19 mouse cellular contexts compared by ENCODE assay signal in the genomic region with DNA sequence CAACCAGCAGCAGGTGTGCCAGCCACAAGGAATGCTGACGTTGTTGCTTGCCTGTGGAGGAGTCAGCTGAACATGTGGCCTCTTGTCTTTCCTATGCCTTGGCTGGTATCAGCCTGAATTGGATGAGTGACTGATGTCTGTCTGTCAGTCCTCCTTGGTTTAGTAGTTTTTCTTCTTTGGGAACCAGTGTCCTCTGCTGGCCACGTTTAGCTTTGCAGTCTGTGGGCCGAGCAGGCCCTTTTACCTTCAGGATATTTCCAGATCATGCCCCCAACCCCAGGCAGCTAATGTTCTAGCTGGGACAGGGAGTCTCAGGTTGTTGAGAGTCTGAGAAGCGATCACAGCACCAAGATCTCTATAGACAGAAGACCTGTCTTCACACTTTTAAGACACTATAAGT. TPM values are rescaled to one million over a fixed set of nuclear protein-coding genes. Genes with fewer than 3 reads are reported as not detected.
A peak's percentile ranks its signal among the peaks of the same experiment; 100 is the strongest.
DNase-seq lines count a peak whose midpoint lies in the region; ATAC-seq and TF ChIP-seq lines count a peak whose summit lies in the region.
"Had no signal": no experiment of that assay in that cellular context is flagged by ENCODE, and none has a peak within 500 bp of the region (broad histone marks: within the 10 kb centered on the region; RNA-seq: fewer than 3 reads in every experiment).

No protein-coding gene starts in this region.

- no peaks in the 10 kb centered on the region for H3K9me3 ChIP-seq in kidney, postnatal 0 days (replicated peaks; ENCODE audit: low read length)
- H3K9me3 ChIP-seq in kidney, embryonic 16.5 days (ENCODE audit: low read length), result no peaks in the 10 kb centered on the region
- H3K9me3 ChIP-seq in ES-E14 (ENCODE audit: control insufficient read depth, insufficient read depth, low read depth, low read length), result no peaks in the 10 kb centered on the region
- H3K9me3 ChIP-seq in kidney, embryonic 15.5 days (replicated peaks), result no peaks in the 10 kb centered on the region
- H3K9me3 ChIP-seq: forebrain, embryonic 15.5 days; heart, embryonic 10.5 days; megakaryocyte, embryonic 14.5 days had no signal

- no peak overlapping the region for H3K4me3 ChIP-seq in kidney, postnatal 0 days (replicated peaks; ENCODE audit: low read depth, low read length)
- no peak overlapping the region for H3K4me3 ChIP-seq in kidney, embryonic 16.5 days (ENCODE audit: low read length)
- H3K4me3 ChIP-seq in thymus, adult 2 months (ENCODE audit: control insufficient read depth, insufficient read depth, low read length), result no peak overlapping the region
- H3K4me3 ChIP-seq in ES-E14 (ENCODE audit: insufficient read depth in 1 of 2, low read depth in 1 of 2, low read length in 2 of 2, poor library complexity in 1 of 2, severe bottlenecking in 1 of 2), result no peak overlapping the region
- H3K4me3 ChIP-seq in kidney, embryonic 15.5 days (replicated peaks), result no peak overlapping the region
- H3K4me3 ChIP-seq: forebrain, embryonic 15.5 days; heart, embryonic 10.5 days; megakaryocyte, embryonic 14.5 days had no signal

- no peak for DNase-seq in kidney, postnatal 0 days (ENCODE audit: low spot score)
- DNase-seq in thymus, adult 2 months, result peak; percentile 13
- DNase-seq in thymus, postnatal 36 days, result no peak
- DNase-seq in ES-E14 (ENCODE audit: low read depth, low spot score), result no peak
- DNase-seq in splenic B cell, adult 2 months (ENCODE audit: low read depth, low spot score), result peak; percentile 3
- DNase-seq in layer of hippocampus, postnatal 14 days (ENCODE audit: low spot score in 2 of 2), result no peak
- DNase-seq: adrenal gland, postnatal 10 days; cerebellum, adult 9-11 months; heart, postnatal 36 days; kidney, postnatal 14 days; left cerebral cortex, postnatal 4 days; lung, adult 18-20 months; right cerebral cortex, postnatal 14 days had no signal

- H3K9ac ChIP-seq in kidney, postnatal 0 days (ENCODE audit: low read depth, low read length), result no peak overlapping the region
- no peak overlapping the region for H3K9ac ChIP-seq in kidney, embryonic 16.5 days (replicated peaks; ENCODE audit: low read length)
- no peak overlapping the region for H3K9ac ChIP-seq in ES-E14 (ENCODE audit: insufficient read depth, low read depth, low read length, poor library complexity, severe bottlenecking)
- no peak overlapping the region for H3K9ac ChIP-seq in kidney, embryonic 15.5 days
- H3K9ac ChIP-seq: forebrain, embryonic 15.5 days had no signal

- no peak for ATAC-seq in kidney, postnatal 0 days (replicated peaks; ENCODE audit: low FRiP score, low read depth)
- ATAC-seq in kidney, embryonic 16.5 days (ENCODE audit: low FRiP score, low TSS enrichment), result no peak
- ATAC-seq in kidney, embryonic 15.5 days (replicated peaks; ENCODE audit: low FRiP score), result no peak
- ATAC-seq: forebrain, embryonic 15.5 days; midbrain, embryonic 16.5 days had no signal

- no peak for TF ChIP-seq POLR2A in thymus, adult 2 months (IDR thresholded peaks at IDR 0.05; ENCODE audit: control insufficient read depth, extremely low read depth, insufficient read depth, low read length, poor library complexity)

- in situ Hi-C loops in ES-E14 (cut with MboI; ENCODE audit: low sequenced_read_pairs in 2 of 2, unreplicated experiment in 2 of 2), result loop anchor here in 1 of 2 experiments (25.0 kb wide), 1 partner anchor 379 kb away; no protein-coding TSS in a partner anchor

- H3K4me2 ChIP-seq in kidney, postnatal 0 days (ENCODE audit: low read length), result no peak overlapping the region
- no peak overlapping the region for H3K4me2 ChIP-seq in kidney, embryonic 16.5 days (replicated peaks; ENCODE audit: low read depth, low read length)
- no peak overlapping the region for H3K4me2 ChIP-seq in kidney, embryonic 15.5 days
- H3K4me2 ChIP-seq: forebrain, embryonic 15.5 days had no signal

- no peak overlapping the region for H3K27ac ChIP-seq in kidney, postnatal 0 days
- H3K27ac ChIP-seq in kidney, embryonic 16.5 days (ENCODE audit: low read length), result no peak overlapping the region
- no peak overlapping the region for H3K27ac ChIP-seq in thymus, adult 2 months (ENCODE audit: control insufficient read depth, insufficient read depth, low read length)
- H3K27ac ChIP-seq in ES-E14 (ENCODE audit: insufficient read depth, low read depth, low read length, poor library complexity, severe bottlenecking), result no peak overlapping the region
- no peak overlapping the region for H3K27ac ChIP-seq in kidney, embryonic 15.5 days
- H3K27ac ChIP-seq: forebrain, embryonic 15.5 days; heart, embryonic 10.5 days had no signal

- no peaks in the 10 kb centered on the region for H3K4me1 ChIP-seq in kidney, postnatal 0 days (replicated peaks; ENCODE audit: insufficient read depth, low read length)
- no peaks in the 10 kb centered on the region for H3K4me1 ChIP-seq in kidney, embryonic 16.5 days (ENCODE audit: insufficient read depth, low read length)
- no peaks in the 10 kb centered on the region for H3K4me1 ChIP-seq in thymus, adult 2 months (replicated peaks; ENCODE audit: control insufficient read depth, insufficient read depth, low read length)
- no peaks in the 10 kb centered on the region for H3K4me1 ChIP-seq in ES-E14 (ENCODE audit: control insufficient read depth in 2 of 2, insufficient read depth in 2 of 2, low read length in 2 of 2, poor library complexity in 1 of 2)
- H3K4me1 ChIP-seq in kidney, embryonic 15.5 days, result no peaks in the 10 kb centered on the region
- H3K4me1 ChIP-seq: forebrain, embryonic 15.5 days; heart, embryonic 10.5 days; megakaryocyte, embryonic 14.5 days had no signal

- WGBS in kidney, postnatal 0 days, result 41% methylated on average over 4 of the region's 4 CpGs
- 42% methylated on average over 4 of the region's 4 CpGs for WGBS in kidney, embryonic 16.5 days
- 49% methylated on average over 4 of the region's 4 CpGs for WGBS in thymus, adult 2 months
- 47% methylated on average over 4 of the region's 4 CpGs for WGBS in kidney, embryonic 15.5 days

- TF ChIP-seq CTCF in kidney, postnatal 0 days (IDR thresholded peaks at IDR 0.05; ENCODE audit: low read depth), result peak; percentile 47; the same call in 1 of the 2 replicates
- TF ChIP-seq CTCF in thymus, adult 2 months (IDR thresholded peaks at IDR 0.05; ENCODE audit: borderline replicate concordance, control insufficient read depth, extremely low read depth, insufficient read depth, low read length, poor library complexity), result no peak

- H3K36me3 ChIP-seq in kidney, postnatal 0 days (ENCODE audit: insufficient read depth, low read length), result no peaks in the 10 kb centered on the region
- no peaks in the 10 kb centered on the region for H3K36me3 ChIP-seq in kidney, embryonic 16.5 days (ENCODE audit: insufficient read depth, low read length)
- H3K36me3 ChIP-seq in thymus, adult 2 months (ENCODE audit: control insufficient read depth, insufficient read depth, low read length), result no peaks in the 10 kb centered on the region
- H3K36me3 ChIP-seq in ES-E14 (ENCODE audit: control insufficient read depth, insufficient read depth, low read length, poor library complexity, severe bottlenecking), result no peaks in the 10 kb centered on the region
- no peaks in the 10 kb centered on the region for H3K36me3 ChIP-seq in splenic B cell, adult 2 months (ENCODE audit: control insufficient read depth, insufficient read depth, low read length, poor library complexity, severe bottlenecking)
- no peaks in the 10 kb centered on the region for H3K36me3 ChIP-seq in kidney, embryonic 15.5 days
- H3K36me3 ChIP-seq: forebrain, embryonic 15.5 days; heart, embryonic 10.5 days had no signal

- H3K27me3 ChIP-seq in kidney, postnatal 0 days (ENCODE audit: insufficient read depth, low read length), result no peaks in the 10 kb centered on the region
- H3K27me3 ChIP-seq in kidney, embryonic 16.5 days (ENCODE audit: insufficient read depth, low read length), result no peaks in the 10 kb centered on the region
- no peaks in the 10 kb centered on the region for H3K27me3 ChIP-seq in thymus, adult 2 months (ENCODE audit: control insufficient read depth, insufficient read depth, low read length)
- H3K27me3 ChIP-seq in splenic B cell, adult 2 months (ENCODE audit: control insufficient read depth, insufficient read depth, low read length, poor library complexity, severe bottlenecking), result no peaks in the 10 kb centered on the region
- H3K27me3 ChIP-seq in kidney, embryonic 15.5 days, result no peaks in the 10 kb centered on the region
- H3K27me3 ChIP-seq: forebrain, embryonic 15.5 days; megakaryocyte, embryonic 14.5 days had no signal

TF ChIP-seq in ES-E14, 5 proteins besides CTCF, POLR2A, EP300 and RAD21:
- TF ChIP-seq CHD2 (IDR thresholded peaks at IDR 0.05; ENCODE audit: low read depth, low read length) (no peak), ZC3H11A (IDR thresholded peaks at IDR 0.05; ENCODE audit: borderline replicate concordance, low read depth, low read length) (peak; percentile 51; the same call in 1 of the 2 replicates)

RNA-seq across cellular contexts. Expression of gene Etl4, which starts 18.7 kb away (rescaled TPM):
- 37.4 and 38.0 TPM in 2 replicates for polyA plus RNA-seq in kidney, postnatal 0 days (2015; fragmentation: Nextera tagmentation; extraction: Ambion mirVana)
- 56.8 and 79.2 TPM in 2 replicates for polyA plus RNA-seq in kidney, embryonic 16.5 days (2015; fragmentation: Nextera tagmentation; extraction: Ambion mirVana)
- 8.4 and 9.7 TPM in 2 replicates for polyA plus RNA-seq in thymus, adult 2 months (2012; rRNA removed)
- 50.8 and 69.7 TPM in 2 replicates for total RNA-seq in ES-E14 (2012; rRNA removed)
- 10 to 100 TPM; 59.1 to 69.7 TPM for total RNA-seq in layer of hippocampus, postnatal 14 days (2021)
- 61.4 and 63.2 TPM in 2 replicates for polyA plus RNA-seq in kidney, embryonic 15.5 days (2015; fragmentation: Nextera tagmentation; extraction: Ambion mirVana)

Comparison
In these comparisons a context has a peak if more than half of its experiments do, and no peak if none do; other contexts are left out.
1. DNase-seq: peak in thymus, adult 2 months (single experiment) and splenic B cell, adult 2 months (single experiment); none in kidney, postnatal 0 days (single experiment), thymus, postnatal 36 days (0 of 2), ES-E14 (single experiment) and layer of hippocampus, postnatal 14 days (0 of 2).